ENCODE assay signal across 8 mouse cellular contexts in genomic region chr14:47086743-47087142, GRCm38 (mm10).
DNase-seq lines count a peak whose midpoint lies in the region; ATAC-seq lines count a peak whose summit lies in the region.

No protein-coding gene starts in this region.

- 0 out of 2 replicates have a peak overlapping the region, but pooled peaks have one; percentile 29 for H3K9ac ChIP-seq in hindbrain, embryonic 11.5 days (ENCODE audit: low read depth, low read length)

- peak; percentile 86 for DNase-seq in MN1 (ENCODE audit: low spot score)
- DNase-seq in cerebellum, adult 8-10 months: peak; percentile 52
- DNase-seq in forelimb bud, embryonic 11.5 days (ENCODE audit: low read depth, low spot score): peak; percentile 84
- DNase-seq in hindbrain, embryonic 11.5 days (ENCODE audit: low spot score): peak; percentile 90
- DNase-seq in layer of hippocampus, postnatal 14 days (ENCODE audit: low spot score in 2 of 2): peak; percentile 64 to 70
- DNase-seq in lung, postnatal 14 days: peak; percentile 77
- DNase-seq in retina, embryonic 14.5 days (ENCODE audit: low spot score): peak; percentile 91
- peak; percentile 61 to 68 for DNase-seq in thymus, postnatal 36 days

- ATAC-seq in hindbrain, embryonic 11.5 days (ENCODE audit: low FRiP score): peak; percentile 88

- peak overlapping the region; percentile 13; the same call in 1 of the 2 replicates for H3K4me3 ChIP-seq in hindbrain, embryonic 11.5 days (ENCODE audit: low read depth, low read length)

- H3K27ac ChIP-seq in hindbrain, embryonic 11.5 days (ENCODE audit: low read depth, low read length): no peak overlapping the region

- no peaks in the 10 kb centered on the region for H3K27me3 ChIP-seq in hindbrain, embryonic 11.5 days (ENCODE audit: control insufficient read depth, insufficient read depth, low read length)

- H3K4me1 ChIP-seq in hindbrain, embryonic 11.5 days (replicated peaks; ENCODE audit: control insufficient read depth, insufficient read depth, low read length): no peaks in the 10 kb centered on the region

- H3K9me3 ChIP-seq in hindbrain, embryonic 11.5 days (ENCODE audit: control insufficient read depth, low read length): no peaks in the 10 kb centered on the region

- peak overlapping the region; percentile 43 for H3K4me2 ChIP-seq in hindbrain, embryonic 11.5 days (replicated peaks; ENCODE audit: low read depth, low read length)

- H3K36me3 ChIP-seq in hindbrain, embryonic 11.5 days (ENCODE audit: control insufficient read depth, insufficient read depth, low read length): no peaks in the 10 kb centered on the region

- 3% methylated on average over 16 of the region's 16 CpGs for WGBS in hindbrain, embryonic 11.5 days
